Mouse (Mus musculus) brain, embryonic 18.5 days (tissue): ENCODE results near the gene Bhlhe40.

Experiments used
- DNase-seq: peaks from one replicate; pipeline ENCODE4 v3.0.0-alpha.2; 2012; ENCODE audit warnings: low read depth, low spot score

The Bhlhe40 gene

DNA sequence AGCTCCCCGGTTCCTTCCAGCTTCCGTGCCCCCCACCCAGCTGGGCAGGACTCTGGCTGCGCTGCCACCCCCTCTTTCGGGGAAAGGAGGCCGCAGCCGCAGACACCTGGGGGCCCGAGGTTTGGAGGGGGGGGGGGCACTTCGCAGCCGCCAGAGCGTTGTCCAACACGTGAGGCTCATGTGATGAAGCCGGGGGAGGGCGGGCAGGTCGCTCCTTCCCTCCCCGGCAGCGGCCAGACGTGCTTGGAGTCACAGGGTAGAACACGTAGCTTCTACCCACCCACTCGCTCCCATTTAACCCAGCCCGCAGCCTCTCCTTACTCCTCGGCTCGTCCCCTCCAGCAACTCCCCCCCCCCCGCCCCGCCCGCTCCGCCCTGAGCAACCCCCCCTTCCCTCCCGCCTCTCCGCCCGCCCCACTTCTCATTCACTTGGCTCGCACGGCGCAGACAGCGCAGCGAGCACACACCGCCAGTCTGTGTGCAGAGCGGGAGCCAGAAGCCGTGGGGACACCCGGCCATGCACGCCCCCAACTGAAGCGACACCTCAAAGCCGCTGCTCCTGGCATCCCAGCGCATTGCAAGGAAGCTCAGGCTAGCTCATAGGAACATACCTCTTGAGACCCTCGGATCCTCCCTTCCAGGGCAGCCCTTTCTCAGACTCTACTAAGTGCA is at the start of gene Bhlhe40:
Gene Bhlhe40 (plus strand): TSS at position 424 of the 672 bp plus-strand sequence.
- DNase-seq: peak; percentile 72

- no peak for DNase-seq
Observed at GRCm38 (mm10) chr6:108611663-108612062, 48.8 kb upstream of the Bhlhe40 start.

GRCm38 (mm10) chr6:108618025-108618424 is 42.4 kb upstream of the Bhlhe40 start:
- DNase-seq: no peak

- no peak for DNase-seq
Observed at GRCm38 (mm10) chr6:108623028-108623565, 37.3 kb upstream of the Bhlhe40 start.

GRCm38 (mm10) chr6:108624915-108625314 is 35.5 kb upstream of the Bhlhe40 start:
- DNase-seq: no peak

- no peak for DNase-seq
Observed at GRCm38 (mm10) chr6:108630701-108631100, 29.7 kb upstream of the Bhlhe40 start.

DNA sequence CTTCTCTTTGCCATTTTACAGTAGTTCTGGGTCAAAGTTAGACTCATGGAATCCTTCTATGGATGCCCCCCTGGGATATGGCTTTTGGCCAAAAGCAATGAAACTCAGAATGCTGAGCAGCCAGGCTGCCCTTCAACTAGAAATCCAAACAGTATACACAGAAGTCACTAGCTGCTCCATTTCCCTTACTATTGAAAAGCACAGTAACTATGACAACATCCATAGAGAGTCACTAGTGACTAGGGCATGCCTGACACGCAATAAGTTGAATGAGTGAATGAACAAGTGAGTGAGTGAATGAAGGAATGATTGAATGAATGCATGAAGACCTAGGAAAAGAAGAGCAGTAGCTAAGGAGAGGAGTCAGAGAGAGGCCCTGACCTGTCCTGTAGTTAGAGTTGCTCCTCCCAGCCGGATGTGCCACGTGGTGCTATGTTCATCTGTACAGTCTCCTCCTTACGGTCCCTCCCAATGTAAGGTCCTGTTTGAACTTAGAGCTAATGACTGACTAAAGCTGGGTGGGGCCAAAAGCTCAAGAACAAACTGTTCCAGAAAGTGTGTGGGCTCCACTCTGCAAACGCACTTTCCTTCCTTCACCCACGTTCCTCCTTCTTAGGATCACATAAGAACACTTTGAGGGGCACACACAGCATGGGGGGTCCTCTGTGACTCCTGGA is 22.1 kb upstream of the Bhlhe40 start:
- no peak for DNase-seq

DNA sequence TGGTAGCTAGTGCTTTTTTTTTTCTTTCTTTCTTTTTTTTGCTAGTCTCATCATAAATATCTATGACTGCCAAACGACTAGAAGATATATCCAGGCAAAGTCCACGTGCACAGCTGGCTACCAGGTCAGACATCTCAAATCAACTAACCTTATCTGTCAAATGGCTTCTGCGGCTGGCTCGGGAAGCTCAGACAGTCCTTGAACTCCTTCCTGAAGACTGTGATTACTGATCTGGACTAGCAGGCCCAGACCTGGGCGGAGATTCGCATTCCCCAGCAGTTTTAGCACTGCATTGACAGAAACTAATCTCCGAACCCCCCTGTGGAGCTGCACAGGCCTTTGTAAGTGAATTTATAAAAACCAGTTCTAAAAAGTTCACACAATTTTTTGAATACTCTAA is 18.4 kb upstream of the Bhlhe40 start:
- no peak for DNase-seq

- DNase-seq: no peak
Observed at GRCm38 (mm10) chr6:108643035-108643434, 17.4 kb upstream of the Bhlhe40 start.

GRCm38 (mm10) chr6:108644311-108644710 is 16.1 kb upstream of the Bhlhe40 start:
- DNase-seq: no peak

GRCm38 (mm10) chr6:108647094-108647493 is 13.3 kb upstream of the Bhlhe40 start:
- no peak for DNase-seq

DNA sequence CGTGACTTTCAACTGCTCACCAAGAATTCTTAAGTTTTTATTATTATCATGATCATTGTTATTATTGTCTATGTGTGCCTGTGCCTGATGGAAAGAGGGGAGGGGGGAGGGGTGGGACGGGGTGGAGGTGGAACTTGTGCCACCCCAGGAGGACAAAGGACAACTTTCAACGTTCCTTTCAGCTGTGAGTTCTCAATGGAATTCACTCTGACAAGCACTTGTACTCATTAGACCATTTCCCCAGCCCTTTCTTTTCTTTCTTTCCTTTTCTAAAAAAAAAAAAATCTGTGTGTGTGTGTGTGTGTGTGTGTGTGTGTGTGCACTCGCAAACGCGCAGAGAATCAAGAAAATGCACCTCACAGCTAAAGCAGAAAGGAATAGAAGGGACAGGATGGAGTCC is 12.4 kb upstream of the Bhlhe40 start:
- DNase-seq: no peak

GRCm38 (mm10) chr6:108655861-108656260 is 4.6 kb upstream of the Bhlhe40 start:
- DNase-seq: no peak

DNA sequence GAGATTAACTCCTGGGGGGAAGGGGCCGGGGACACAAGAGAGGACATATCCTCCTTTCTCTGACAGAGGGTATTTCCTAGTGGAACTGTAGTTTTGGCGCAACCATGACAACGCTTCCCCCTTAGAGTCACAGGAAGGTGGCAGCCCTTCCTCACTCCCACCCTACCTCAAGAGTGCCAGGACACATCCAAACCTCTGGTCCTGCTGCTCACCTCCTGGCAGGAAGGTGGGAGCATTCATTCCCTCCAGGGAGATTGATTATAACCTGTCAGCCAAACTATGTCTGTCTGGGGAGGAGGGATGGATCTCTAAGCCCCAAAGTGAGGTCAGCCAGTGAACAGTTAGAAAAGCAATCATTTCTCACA is 2.4 kb upstream of the Bhlhe40 start:
- DNase-seq: no peak

GRCm38 (mm10) chr6:108658416-108659201 is 1.8 kb upstream of the Bhlhe40 start:
- DNase-seq: no peak

DNA sequence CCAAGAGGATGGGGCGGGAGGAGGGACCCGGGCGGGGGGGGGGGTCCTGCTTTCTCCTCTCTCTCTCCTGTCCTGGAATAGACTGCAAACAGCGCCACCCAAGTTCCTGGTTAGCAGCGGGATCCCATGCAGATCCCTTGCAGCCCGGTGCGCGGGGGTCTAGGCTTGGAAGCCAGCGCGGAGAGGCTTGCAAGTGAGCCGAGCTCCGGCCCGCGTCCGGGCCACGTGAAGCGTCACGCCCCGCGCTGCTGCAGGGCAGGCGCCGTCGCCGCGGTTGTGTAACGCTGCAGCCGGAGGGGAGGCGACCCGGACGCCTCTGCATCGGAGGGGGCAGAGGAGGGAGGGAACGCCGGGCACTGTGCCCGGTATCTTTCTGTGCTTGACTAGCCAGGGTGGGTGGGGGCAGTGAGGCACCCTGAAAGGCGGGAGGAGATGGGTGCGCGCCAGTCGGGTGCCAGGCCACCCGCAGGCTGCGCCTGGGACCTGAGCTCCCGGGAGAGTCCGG is 1.2 kb upstream of the Bhlhe40 start:
- DNase-seq: peak; percentile 71

- no peak for DNase-seq
Observed at GRCm38 (mm10) chr6:108659726-108660205, 663 bp upstream of the Bhlhe40 start.

DNA sequence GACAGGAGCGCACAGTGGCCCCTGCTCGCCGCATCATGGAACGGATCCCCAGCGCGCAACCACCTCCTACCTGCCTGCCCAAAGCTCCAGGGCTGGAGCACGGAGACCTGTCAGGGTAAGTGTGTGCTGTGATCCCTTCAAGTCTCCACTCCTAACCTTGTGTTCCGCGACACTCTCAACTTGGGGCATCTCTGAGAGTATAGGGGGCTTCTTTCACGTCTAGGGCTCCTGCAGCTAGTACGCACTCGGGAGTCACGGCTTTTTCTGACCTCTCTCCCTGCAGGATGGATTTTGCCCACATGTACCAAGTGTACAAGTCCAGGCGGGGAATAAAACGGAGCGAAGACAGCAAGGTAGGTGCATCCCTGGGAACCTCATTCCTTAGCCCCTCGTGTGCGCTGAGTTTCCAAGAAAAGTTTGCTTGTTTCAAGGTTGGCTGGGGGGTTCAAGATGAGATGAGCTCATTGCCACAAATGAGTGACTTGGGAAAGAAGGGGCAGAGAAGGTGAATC is 505 bp downstream of the Bhlhe40 start:
- no peak for DNase-seq

- peak; percentile 43 for DNase-seq
Observed at GRCm38 (mm10) chr6:108661412-108661811, 983 bp downstream of the Bhlhe40 start.

GRCm38 (mm10) chr6:108661890-108662289 is 1.5 kb downstream of the Bhlhe40 start:
- no peak for DNase-seq

DNA sequence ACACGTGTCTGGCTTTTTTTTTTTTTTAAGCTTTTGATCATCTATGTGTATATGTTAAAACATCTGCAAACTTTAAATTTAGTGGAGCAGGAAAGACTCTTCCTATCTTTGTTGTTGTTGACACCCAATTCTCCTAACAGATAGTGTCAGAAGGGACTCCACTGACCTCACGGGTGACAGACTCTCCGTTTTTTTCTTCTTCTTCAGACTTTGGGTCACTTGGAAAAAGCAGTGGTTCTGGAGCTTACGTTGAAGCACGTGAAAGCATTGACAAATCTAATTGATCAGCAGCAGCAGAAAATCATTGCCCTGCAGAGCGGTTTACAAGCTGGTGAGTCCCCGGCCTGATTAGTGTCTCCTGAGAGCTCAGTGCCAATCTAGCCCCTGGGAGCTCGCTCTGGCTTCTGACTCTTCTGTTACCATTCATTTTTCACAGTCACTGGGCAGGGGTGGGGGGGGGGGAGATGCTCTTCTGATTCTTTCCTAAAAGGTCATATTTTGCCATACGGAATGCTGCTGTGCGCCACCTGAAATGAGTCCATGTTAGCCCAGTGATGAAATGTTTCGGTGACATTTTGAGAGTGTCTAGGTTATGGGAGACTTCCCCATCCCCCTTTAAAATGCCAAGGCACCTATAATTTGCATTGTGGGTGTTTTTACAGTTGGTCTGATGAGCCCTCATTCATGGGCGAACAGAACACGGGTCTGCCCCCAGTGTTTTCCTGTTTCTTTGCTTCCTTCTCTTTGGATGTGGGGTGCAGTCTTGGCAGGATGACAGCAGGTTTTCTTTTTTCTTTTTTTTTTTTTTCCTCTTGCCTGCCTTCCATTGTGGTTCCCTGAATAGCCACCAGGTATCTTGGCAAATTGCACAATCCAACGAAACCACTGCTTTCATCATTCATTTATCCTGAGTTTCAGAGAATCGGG is 2.1 kb downstream of the Bhlhe40 start:
- DNase-seq: no peak
